Mouse (Mus musculus) urinary bladder, adult 18-20 months (tissue): ENCODE measurements around the gene Arrdc3.
"Not testable (repeated sequence)": the region's sequence is repeated elsewhere in the genome, so short reads cannot be mapped to it uniquely, and the experiment has no call there.

Source experiments
- DNase-seq, 2 experiments: peaks; one replicate each; pipeline ENCODE4 v3.0.0; 2022; ENCODE audit warnings: low spot score in 2 of 2, mixed read lengths in 2 of 2

Gene Arrdc3

GRCm38 (mm10) chr13:80883190-80883589, at the start of gene Arrdc3:
Gene Arrdc3 (plus strand): TSS chr13:80883384.
- DNase-seq, result peak; percentile 85 to 95

GRCm38 (mm10) chr13:80862215-80862614, 21.0 kb upstream of the Arrdc3 start:
- peak; percentile 30 to 49 for DNase-seq

- no peak for DNase-seq
Observed at GRCm38 (mm10) chr13:80864195-80864594, 19.0 kb upstream of the Arrdc3 start.

GRCm38 (mm10) chr13:80875126-80875525, 8.1 kb upstream of the Arrdc3 start:
- DNase-seq, result no peak

GRCm38 (mm10) chr13:80880756-80881155, 2.4 kb upstream of the Arrdc3 start:
- no peak for DNase-seq

GRCm38 (mm10) chr13:80881722-80882500, 1.3 kb upstream of the Arrdc3 start:
- peak in 1 of 2 experiments; percentile 27 for DNase-seq

GRCm38 (mm10) chr13:80882716-80883135, 458 bp upstream of the Arrdc3 start:
- no peak for DNase-seq

- DNase-seq, result no peak
Observed at GRCm38 (mm10) chr13:80883649-80884376, 629 bp downstream of the Arrdc3 start.

GRCm38 (mm10) chr13:80884377-80884983, 1.3 kb downstream of the Arrdc3 start:
- peak; percentile 11 to 37 for DNase-seq

- peak; percentile 84 to 90 for DNase-seq
Observed at GRCm38 (mm10) chr13:80885103-80885833, 2.1 kb downstream of the Arrdc3 start.

- DNase-seq, result peak; percentile 90 to 93
Observed at GRCm38 (mm10) chr13:80885834-80886663, 2.9 kb downstream of the Arrdc3 start.

GRCm38 (mm10) chr13:80886664-80887210, 3.6 kb downstream of the Arrdc3 start:
- DNase-seq, result no peak

- no peak for DNase-seq
Observed at GRCm38 (mm10) chr13:80887842-80888241, 4.7 kb downstream of the Arrdc3 start.

GRCm38 (mm10) chr13:80894928-80895327, 11.7 kb downstream of the Arrdc3 start:
- DNase-seq, result not testable (repeated sequence)

GRCm38 (mm10) chr13:80897411-80897810, 14.2 kb downstream of the Arrdc3 start:
- DNase-seq, result no peak

GRCm38 (mm10) chr13:80898095-80898494, 14.9 kb downstream of the Arrdc3 start:
- no peak for DNase-seq

- no peak for DNase-seq
Observed at GRCm38 (mm10) chr13:80899435-80900029, 16.3 kb downstream of the Arrdc3 start.

- no peak for DNase-seq
Observed at GRCm38 (mm10) chr13:80901432-80901831, 18.2 kb downstream of the Arrdc3 start.

- DNase-seq, result no peak
Observed at GRCm38 (mm10) chr13:80902796-80903195, 19.6 kb downstream of the Arrdc3 start.

- no peak for DNase-seq
Observed at GRCm38 (mm10) chr13:80913361-80913760, 30.2 kb downstream of the Arrdc3 start.
